Mouse (Mus musculus) frontal cortex, adult (tissue): ENCODE measurements around the gene Ugt2b38.
A peak's percentile ranks its signal among the peaks of the same experiment; 100 is the strongest.
"Not testable (repeated sequence)": the region's sequence is repeated elsewhere in the genome, so short reads cannot be mapped to it uniquely, and the experiment has no call there.

ENCODE experiments used
- ATAC-seq: cut with Nextera tagmentation; 2 replicates; pipeline ENCODE4 v1.9.2; 2017; ENCODE audit warnings: mild to moderate bottlenecking, moderate library complexity, mixed read lengths; ENCODE audit not compliant: low TSS enrichment

Ugt2b38 gene

GRCm38 (mm10) chr5:87424041-87424440 lies at the start of gene Ugt2b38:
Gene Ugt2b38 (minus strand): TSS chr5:87424203.
- not testable (repeated sequence) for ATAC-seq

GRCm38 (mm10) chr5:87458810-87459209 lies 34.8 kb upstream of the Ugt2b38 start:
- ATAC-seq: no peak

GRCm38 (mm10) chr5:87457701-87458100 lies 33.7 kb upstream of the Ugt2b38 start:
- ATAC-seq: no peak

- ATAC-seq: no peak
Observed at GRCm38 (mm10) chr5:87456216-87456850, 32.3 kb upstream of the Ugt2b38 start.

- ATAC-seq: no peak
Observed at GRCm38 (mm10) chr5:87455519-87455918, 31.5 kb upstream of the Ugt2b38 start.

- ATAC-seq: not testable (repeated sequence)
Observed at GRCm38 (mm10) chr5:87452514-87452913, 28.5 kb upstream of the Ugt2b38 start.

GRCm38 (mm10) chr5:87436264-87436663 lies 12.3 kb upstream of the Ugt2b38 start:
- peak; percentile 94 for ATAC-seq

GRCm38 (mm10) chr5:87425676-87426075 lies 1.7 kb upstream of the Ugt2b38 start:
- ATAC-seq: no peak

GRCm38 (mm10) chr5:87396968-87397367 lies 27.0 kb downstream of the Ugt2b38 start:
- ATAC-seq: no peak

- ATAC-seq: no peak
Observed at GRCm38 (mm10) chr5:87390818-87391217, 33.2 kb downstream of the Ugt2b38 start.

- no peak for ATAC-seq
Observed at GRCm38 (mm10) chr5:87380234-87380633, 43.8 kb downstream of the Ugt2b38 start.

GRCm38 (mm10) chr5:87379825-87380224 lies 44.2 kb downstream of the Ugt2b38 start:
- ATAC-seq: no peak

GRCm38 (mm10) chr5:87375874-87376383 lies 48.1 kb downstream of the Ugt2b38 start:
- ATAC-seq: no peak

GRCm38 (mm10) chr5:87373502-87373863 lies 50.5 kb downstream of the Ugt2b38 start:
- no peak for ATAC-seq

- not testable (repeated sequence) for ATAC-seq
Observed at GRCm38 (mm10) chr5:87372788-87373501, 51.1 kb downstream of the Ugt2b38 start.
